Mouse (Mus musculus): ENCODE measurements around the gene Lamb1. TPM values are rescaled to one million over a fixed set of nuclear protein-coding genes. Genes with fewer than 3 reads are reported as not detected.

Lamb1 gene
- polyA plus RNA-seq, 1 experiment from 2014 or later = 61.9 TPM

DNA sequence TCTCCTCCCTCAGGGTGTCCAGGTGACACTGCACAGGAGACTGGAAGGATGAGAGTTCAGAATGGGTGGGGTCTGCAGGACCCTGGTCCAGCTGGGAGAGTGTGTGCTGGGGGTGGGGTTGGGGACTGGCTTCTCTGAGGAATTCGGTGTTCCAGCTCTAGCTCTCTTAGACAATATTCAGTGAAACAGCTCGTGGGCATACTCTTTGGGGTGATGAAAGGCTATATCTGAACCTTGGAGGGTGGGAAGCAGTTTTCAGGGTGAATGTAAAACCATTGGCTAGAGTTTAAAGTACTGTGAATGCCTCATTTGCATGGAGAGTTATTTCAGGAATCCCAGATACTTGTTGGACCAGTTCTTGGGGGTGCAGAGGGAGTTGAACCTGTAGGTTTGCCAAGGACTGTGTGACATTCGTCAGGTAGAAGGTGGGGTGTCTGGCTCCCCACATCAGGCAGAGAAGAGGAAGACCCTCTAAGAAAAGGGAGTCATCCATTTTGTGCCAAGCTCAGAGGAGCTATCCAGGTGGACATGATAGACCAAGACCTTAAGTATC, 25.9 kb upstream of the Lamb1 start:
- Histone ChIP-seq H3K27ac (no peak overlapping the region), H3K4me2 (no peak overlapping the region), H3K4me1 (peaks cover 13% of the 10 kb centered on the region), H3K4me3 (no peak overlapping the region), H3K9ac (no peak overlapping the region), H3K9me3 (no peaks in the 10 kb centered on the region), H3K27me3 (no peaks in the 10 kb centered on the region), H3K36me3 (no peaks in the 10 kb centered on the region)
- 68% methylated on average over 3 of the region's 3 CpGs for WGBS
- no peak for ATAC-seq (ENCODE audit: insufficient number of reproducible peaks, insufficient read depth, low FRiP score, low TSS enrichment, low read depth)

DNA sequence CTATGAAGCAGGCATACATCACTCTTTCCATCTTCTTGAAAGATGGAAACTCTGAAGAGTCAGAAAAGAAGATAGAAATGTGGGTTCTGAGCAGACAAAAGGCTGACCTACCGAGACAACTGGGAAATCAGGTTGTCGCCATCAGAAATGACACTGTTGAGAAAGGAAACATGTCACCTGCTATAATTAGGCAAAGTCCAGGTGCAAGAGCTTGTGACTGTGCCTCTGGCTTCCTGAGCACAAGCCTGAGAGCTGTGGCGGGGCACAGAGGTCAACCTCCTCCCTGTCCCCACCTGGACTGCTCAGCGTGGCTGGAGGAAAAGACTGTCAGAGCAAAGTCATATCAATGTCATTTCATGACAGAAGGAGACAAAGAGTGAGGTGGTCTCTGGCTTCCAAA, 25.2 kb upstream of the Lamb1 start:
- H3K4me2 ChIP-seq = no peak overlapping the region
- ATAC-seq (ENCODE audit: insufficient number of reproducible peaks, insufficient read depth, low FRiP score, low TSS enrichment, low read depth) = no peak
- H3K9ac ChIP-seq = no peak overlapping the region
- no peaks in the 10 kb centered on the region for H3K36me3 ChIP-seq
- WGBS = 58% methylated on average over 4 of the region's 4 CpGs
- H3K9me3 ChIP-seq = no peaks in the 10 kb centered on the region
- no peaks in the 10 kb centered on the region for H3K27me3 ChIP-seq
- H3K27ac ChIP-seq = no peak overlapping the region
- no peak overlapping the region for H3K4me3 ChIP-seq
- H3K4me1 ChIP-seq = peaks cover 13% of the 10 kb centered on the region

DNA sequence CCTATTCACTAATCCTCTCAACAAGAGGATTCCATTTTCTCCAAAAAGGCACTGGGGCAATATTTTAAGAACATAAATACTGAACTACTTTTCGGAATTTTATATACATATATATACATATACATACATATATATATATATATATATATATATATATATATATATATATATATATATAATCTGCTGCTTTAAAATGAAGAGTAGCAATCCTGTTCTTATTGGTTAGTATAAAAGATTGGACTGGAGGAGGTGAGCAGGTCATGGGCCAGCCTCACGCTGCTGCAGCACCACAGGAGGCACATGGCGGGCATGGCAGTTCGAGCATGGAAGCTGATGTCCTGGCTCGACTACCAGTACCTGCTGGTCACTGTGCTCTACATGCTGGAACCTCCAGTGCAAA, 24.6 kb upstream of the Lamb1 start, which contains the start of gene Gm6993:
Gm6993 (plus strand) TSS at position 301 of the 400 bp plus-strand sequence.
- H3K4me3 ChIP-seq = no peak within 1 kb of the TSS
- no peak for ATAC-seq (ENCODE audit: insufficient number of reproducible peaks, insufficient read depth, low FRiP score, low TSS enrichment, low read depth)
- H3K4me2 ChIP-seq = no peak within 1 kb of the TSS
- H3K4me1 ChIP-seq = peaks cover 13% of the 10 kb centered on the region
- WGBS = 90% methylated on average over 5 of the region's 5 CpGs
- H3K9ac ChIP-seq = no peak within 1 kb of the TSS
- no peaks in the 10 kb centered on the region for H3K36me3 ChIP-seq
- no peaks in the 10 kb centered on the region for H3K27me3 ChIP-seq
- no peaks in the 10 kb centered on the region for H3K9me3 ChIP-seq
- H3K27ac ChIP-seq = no peak within 1 kb of the TSS

DNA sequence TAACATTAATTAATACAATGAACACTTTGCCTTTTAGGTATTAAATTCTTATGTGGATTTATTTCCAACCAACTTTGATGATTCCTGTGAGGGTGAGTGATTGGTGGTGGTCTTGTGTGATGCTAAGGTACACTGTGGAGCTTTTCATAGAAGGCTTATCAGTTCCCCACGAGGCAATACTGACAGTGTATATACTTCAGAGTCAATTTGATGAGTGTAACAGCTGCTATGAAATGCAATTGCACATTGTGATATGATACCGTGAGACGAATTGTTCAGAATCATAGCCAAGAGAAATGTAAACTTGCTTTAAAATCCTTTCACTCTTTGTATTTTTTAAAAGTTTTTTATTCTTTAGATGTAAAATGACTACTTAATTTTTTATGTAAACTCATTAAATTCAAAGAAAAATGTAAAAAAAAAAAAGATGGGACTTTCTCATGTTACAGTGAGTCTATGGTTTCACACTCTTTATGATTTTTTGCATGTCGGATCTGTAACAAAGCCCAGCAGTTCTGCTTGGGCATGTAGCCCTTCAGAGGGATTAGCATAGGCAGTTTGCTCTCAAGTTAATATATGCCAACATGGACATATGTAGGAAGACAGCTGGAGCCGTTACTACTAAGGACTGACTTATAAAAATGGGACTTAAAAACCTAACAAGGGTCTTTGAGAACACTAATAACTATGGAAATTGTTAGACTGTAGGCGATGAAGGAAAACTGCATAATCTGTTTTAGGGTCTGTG, 23.3 kb upstream of the Lamb1 start:
- Histone ChIP-seq H3K27me3 (no peaks in the 10 kb centered on the region), H3K9me3 (no peaks in the 10 kb centered on the region), H3K9ac (no peak overlapping the region), H3K36me3 (no peaks in the 10 kb centered on the region), H3K4me2 (no peak overlapping the region), H3K4me1 (peaks cover 8% of the 10 kb centered on the region), H3K4me3 (no peak overlapping the region), H3K27ac (no peak overlapping the region)
- no peak for ATAC-seq (ENCODE audit: insufficient number of reproducible peaks, insufficient read depth, low FRiP score, low TSS enrichment, low read depth)
- 54% methylated on average over 6 of the region's 6 CpGs for WGBS

DNA sequence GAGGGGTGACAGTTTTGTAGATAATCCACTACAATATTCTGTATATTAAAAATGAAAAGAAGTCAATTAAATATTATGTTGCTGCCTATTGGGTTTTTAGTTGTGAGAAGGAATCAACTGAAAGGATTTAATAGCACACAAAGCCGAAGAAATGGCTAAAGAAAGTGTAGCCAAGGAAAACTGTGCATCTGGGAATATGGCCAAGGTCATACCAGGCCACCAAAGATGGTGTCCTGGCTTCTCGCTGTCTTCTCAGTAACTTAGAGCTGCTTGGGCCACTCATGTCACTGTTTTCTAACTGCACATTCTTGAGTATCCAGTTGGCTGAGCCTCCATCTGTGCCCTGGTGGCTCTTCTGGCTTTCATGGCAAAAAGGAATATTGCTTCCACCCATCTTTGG, 21.0 kb upstream of the Lamb1 start:
- no peak overlapping the region for H3K9ac ChIP-seq
- no peak overlapping the region for H3K4me2 ChIP-seq
- H3K27ac ChIP-seq = no peak overlapping the region
- no peak overlapping the region for H3K4me3 ChIP-seq
- H3K27me3 ChIP-seq = no peaks in the 10 kb centered on the region
- no peaks in the 10 kb centered on the region for H3K9me3 ChIP-seq
- no peaks in the 10 kb centered on the region for H3K36me3 ChIP-seq
- 89% methylated on average over 2 of the region's 2 CpGs for WGBS
- no peaks in the 10 kb centered on the region for H3K4me1 ChIP-seq
- ATAC-seq (ENCODE audit: insufficient number of reproducible peaks, insufficient read depth, low FRiP score, low TSS enrichment, low read depth) = no peak

DNA sequence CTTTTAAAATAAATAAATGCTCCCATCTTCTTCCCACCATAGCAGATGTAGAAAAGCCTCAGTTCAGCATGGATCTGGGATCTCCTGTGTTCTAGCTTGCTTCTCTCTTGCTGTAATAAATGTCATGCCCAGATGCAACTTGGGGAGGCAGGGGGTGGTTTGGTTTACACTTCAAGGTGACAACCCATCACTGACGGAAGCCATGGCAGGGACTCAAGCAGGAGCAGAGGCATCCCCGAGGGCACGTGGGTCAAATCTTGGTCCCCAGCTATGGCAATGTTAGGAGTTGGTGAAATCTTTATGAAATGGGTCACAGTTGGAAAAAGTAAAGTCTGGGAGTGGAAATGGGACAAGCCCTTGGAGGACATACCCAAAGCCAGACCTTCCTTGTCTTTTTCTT, 20.3 kb upstream of the Lamb1 start:
- 89% methylated on average over 3 of the region's 3 CpGs for WGBS

DNA sequence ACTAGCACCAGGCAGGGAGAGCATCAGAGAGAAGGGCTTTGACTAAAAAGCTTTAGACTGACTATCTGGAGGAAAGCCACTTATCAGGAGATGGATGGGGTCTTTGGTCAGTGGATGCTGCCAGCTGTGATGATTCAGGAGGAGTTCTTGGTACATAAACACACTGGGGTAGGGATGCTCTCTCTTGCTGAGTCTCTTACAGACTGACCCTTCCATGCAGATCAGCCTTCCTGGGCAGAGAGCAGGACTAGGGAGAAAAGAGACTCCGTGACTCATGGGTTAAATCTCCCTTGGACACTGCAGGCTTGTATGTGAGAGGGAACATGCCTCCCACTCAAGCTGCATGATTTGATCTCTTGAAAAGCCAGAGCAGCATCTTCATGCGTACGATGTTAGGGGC, 18.9 kb upstream of the Lamb1 start:
- H3K36me3 ChIP-seq = no peaks in the 10 kb centered on the region
- ATAC-seq (ENCODE audit: insufficient number of reproducible peaks, insufficient read depth, low FRiP score, low TSS enrichment, low read depth) = no peak
- H3K4me1 ChIP-seq = no peaks in the 10 kb centered on the region
- H3K27ac ChIP-seq = no peak overlapping the region
- H3K9me3 ChIP-seq = no peaks in the 10 kb centered on the region
- no peak overlapping the region for H3K4me2 ChIP-seq
- 65% methylated on average over 3 of the region's 3 CpGs for WGBS
- H3K4me3 ChIP-seq = no peak overlapping the region
- no peak overlapping the region for H3K9ac ChIP-seq
- no peaks in the 10 kb centered on the region for H3K27me3 ChIP-seq

More for the DNA sequence above, 20.3 kb upstream of the Lamb1 start:
- Histone ChIP-seq H3K4me3 (no peak overlapping the region), H3K9ac (no peak overlapping the region), H3K9me3 (no peaks in the 10 kb centered on the region), H3K4me2 (no peak overlapping the region), H3K27ac (no peak overlapping the region), H3K4me1 (no peaks in the 10 kb centered on the region), H3K27me3 (no peaks in the 10 kb centered on the region), H3K36me3 (no peaks in the 10 kb centered on the region)
- no peak for ATAC-seq (ENCODE audit: insufficient number of reproducible peaks, insufficient read depth, low FRiP score, low TSS enrichment, low read depth)

DNA sequence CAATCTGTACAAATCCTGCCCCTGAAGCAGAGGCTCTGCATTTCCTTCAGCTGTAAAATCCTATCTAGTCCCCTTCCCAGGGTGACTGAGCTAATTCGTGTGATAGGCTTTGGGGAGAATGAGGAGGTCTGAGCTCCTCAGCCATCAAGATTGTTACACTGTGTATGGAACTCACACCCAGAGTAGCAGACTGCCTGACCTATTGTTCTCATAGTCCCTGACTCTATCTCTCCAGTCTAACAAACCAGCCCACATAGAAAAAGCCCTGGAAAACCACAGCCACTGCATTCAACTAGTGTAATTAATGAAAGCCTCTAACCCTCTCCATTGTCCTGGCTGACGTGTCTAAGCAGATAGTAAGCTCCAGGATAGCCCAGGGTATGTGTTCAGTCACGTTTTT, 18.4 kb upstream of the Lamb1 start:
- ATAC-seq (ENCODE audit: insufficient number of reproducible peaks, insufficient read depth, low FRiP score, low TSS enrichment, low read depth) = no peak
- H3K9me3 ChIP-seq = no peaks in the 10 kb centered on the region
- no peak overlapping the region for H3K9ac ChIP-seq
- H3K4me1 ChIP-seq = no peaks in the 10 kb centered on the region
- no peaks in the 10 kb centered on the region for H3K36me3 ChIP-seq
- WGBS = 42% methylated on average over 3 of the region's 3 CpGs
- H3K27ac ChIP-seq = no peak overlapping the region
- H3K4me3 ChIP-seq = no peak overlapping the region
- no peaks in the 10 kb centered on the region for H3K27me3 ChIP-seq
- no peak overlapping the region for H3K4me2 ChIP-seq

DNA sequence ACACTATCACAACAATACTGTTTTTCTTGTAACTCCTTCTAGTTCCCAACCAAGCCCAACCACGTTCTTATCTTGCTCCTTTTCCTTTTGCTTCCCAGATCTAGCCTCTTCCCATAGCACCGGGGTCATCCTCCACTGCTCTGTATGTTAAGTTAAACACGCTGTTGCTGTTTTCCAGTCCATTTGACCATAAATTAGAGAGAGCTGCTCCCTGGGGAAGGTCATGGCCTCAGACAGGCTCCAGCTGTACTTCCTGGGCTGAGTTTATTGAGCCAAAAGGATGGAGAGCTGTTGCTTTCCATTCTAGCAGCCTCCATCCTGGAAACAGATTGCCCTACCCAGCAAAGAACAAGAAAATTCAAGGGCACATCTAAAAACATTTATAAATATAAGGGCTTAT, 16.9 kb upstream of the Lamb1 start:
- no peaks in the 10 kb centered on the region for H3K36me3 ChIP-seq
- ATAC-seq (ENCODE audit: insufficient number of reproducible peaks, insufficient read depth, low FRiP score, low TSS enrichment, low read depth) = no peak
- no peaks in the 10 kb centered on the region for H3K9me3 ChIP-seq
- no peak overlapping the region for H3K4me3 ChIP-seq
- H3K4me2 ChIP-seq = no peak overlapping the region
- H3K27ac ChIP-seq = no peak overlapping the region
- WGBS = 55% methylated on average over 3 of the region's 3 CpGs
- no peaks in the 10 kb centered on the region for H3K4me1 ChIP-seq
- no peak overlapping the region for H3K9ac ChIP-seq
- no peaks in the 10 kb centered on the region for H3K27me3 ChIP-seq

DNA sequence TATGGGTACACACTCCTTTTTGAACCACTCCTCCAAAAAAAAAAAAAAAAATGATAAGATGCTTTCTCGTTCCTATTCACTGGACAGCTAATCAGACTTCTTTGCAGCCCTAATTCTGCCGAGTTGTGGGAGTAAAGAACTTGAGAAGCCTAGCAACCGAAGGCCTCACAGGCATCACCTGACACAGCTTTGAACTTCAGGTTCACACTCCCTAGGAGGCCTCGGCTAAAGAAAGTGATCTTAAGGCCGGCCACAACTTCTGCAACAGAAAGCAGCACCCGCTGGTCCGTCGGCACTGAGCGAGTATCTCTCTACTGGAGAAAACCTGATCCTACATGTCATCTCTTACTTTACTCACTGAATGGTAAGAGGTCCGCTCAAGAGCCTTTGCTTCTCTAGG, 16.4 kb upstream of the Lamb1 start:
- 40% methylated on average over 10 of the region's 10 CpGs for WGBS
- no peak overlapping the region for H3K4me3 ChIP-seq
- H3K27me3 ChIP-seq = no peaks in the 10 kb centered on the region
- no peak for ATAC-seq (ENCODE audit: insufficient number of reproducible peaks, insufficient read depth, low FRiP score, low TSS enrichment, low read depth)
- no peaks in the 10 kb centered on the region for H3K9me3 ChIP-seq
- no peak overlapping the region for H3K4me2 ChIP-seq
- H3K4me1 ChIP-seq = no peaks in the 10 kb centered on the region
- no peaks in the 10 kb centered on the region for H3K36me3 ChIP-seq
- H3K9ac ChIP-seq = no peak overlapping the region
- no peak overlapping the region for H3K27ac ChIP-seq

DNA sequence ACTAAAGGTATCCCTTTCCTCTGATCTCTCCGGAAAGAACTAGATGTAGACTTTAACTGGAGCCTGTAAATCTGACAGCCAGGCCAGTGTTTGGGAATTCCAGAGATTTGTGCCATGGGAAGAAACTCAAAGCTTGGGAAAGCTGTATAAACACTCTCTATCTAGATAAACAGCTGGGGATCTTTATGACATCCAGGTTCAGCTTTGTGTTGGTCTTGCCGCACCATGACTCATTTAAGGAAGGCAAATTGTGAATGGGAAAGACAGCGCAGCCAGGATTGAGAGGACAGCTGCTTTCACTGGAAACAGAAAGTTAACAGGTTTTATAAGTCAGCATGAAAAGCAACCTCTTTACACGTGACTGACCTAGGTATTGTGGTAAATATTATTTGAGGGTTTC, 12.8 kb upstream of the Lamb1 start:
- no peak for ATAC-seq (ENCODE audit: insufficient number of reproducible peaks, insufficient read depth, low FRiP score, low TSS enrichment, low read depth)
- Histone ChIP-seq H3K36me3 (no peaks in the 10 kb centered on the region), H3K4me3 (no peak overlapping the region), H3K27ac (no peak overlapping the region), H3K4me2 (no peak overlapping the region), H3K9ac (no peak overlapping the region), H3K9me3 (no peaks in the 10 kb centered on the region), H3K4me1 (0 out of 2 replicates have a peak, but pooled peaks cover 4% of the 10 kb centered on the region), H3K27me3 (no peaks in the 10 kb centered on the region)
- WGBS = 52% methylated on average over 4 of the region's 4 CpGs

DNA sequence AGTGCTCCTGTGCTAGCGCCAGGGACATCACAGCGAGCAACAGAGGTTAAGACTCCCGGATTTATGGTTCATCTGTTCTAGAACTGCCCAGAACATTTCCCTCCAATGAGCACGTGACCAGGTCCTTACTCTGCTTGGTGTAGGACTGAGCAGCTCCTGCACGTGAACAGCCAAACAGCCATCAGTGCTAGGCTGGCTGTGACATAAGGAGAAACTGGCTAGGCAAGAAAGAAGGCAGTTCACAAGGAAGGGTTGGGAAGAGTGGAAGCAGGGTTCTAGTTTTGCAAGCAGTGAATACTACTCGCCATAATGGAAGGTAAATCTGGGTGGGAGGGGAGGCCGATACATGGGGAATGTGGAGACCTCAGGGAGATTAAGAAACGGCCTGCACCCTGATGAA, 10.1 kb upstream of the Lamb1 start:
- Histone ChIP-seq H3K4me3 (no peak overlapping the region), H3K27ac (no peak overlapping the region), H3K27me3 (no peaks in the 10 kb centered on the region), H3K36me3 (no peaks in the 10 kb centered on the region), H3K4me2 (no peak overlapping the region), H3K4me1 (0 out of 2 replicates have a peak, but pooled peaks cover 4% of the 10 kb centered on the region), H3K9ac (no peak overlapping the region), H3K9me3 (no peaks in the 10 kb centered on the region)
- 81% methylated on average over 8 of the region's 8 CpGs for WGBS
- no peak for ATAC-seq (ENCODE audit: insufficient number of reproducible peaks, insufficient read depth, low FRiP score, low TSS enrichment, low read depth)

Data from embryonic facial prominence, embryonic 13.5 days (tissue).